Mouse (Mus musculus): Measurements from ENCODE around the gene Tmem132b. TPM values are rescaled to one million over a fixed set of nuclear protein-coding genes. Genes with fewer than 3 reads are reported as not detected.

Gene Tmem132b
- polyA plus RNA-seq, 1 experiment, result 0.04 TPM

DNA sequence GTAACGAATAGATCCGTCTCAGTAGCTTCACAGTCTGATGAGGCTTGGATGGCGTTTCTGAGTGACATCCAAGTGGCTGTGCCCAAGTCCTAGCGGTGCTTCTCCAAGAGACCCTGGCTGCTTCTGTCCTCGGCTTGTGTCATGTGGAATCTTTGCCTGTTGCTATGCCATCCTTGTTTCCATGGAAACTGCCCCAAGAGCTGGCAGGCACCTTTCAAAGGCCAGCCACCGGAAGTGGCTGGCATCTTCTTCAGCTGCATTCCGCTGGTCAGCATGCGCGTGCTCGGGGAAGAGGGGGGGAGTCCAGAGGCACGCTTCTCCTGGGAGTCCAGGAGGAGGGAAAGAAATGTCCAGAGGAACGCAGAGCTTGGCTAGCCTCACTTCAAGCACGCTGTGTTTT is 144.0 kb downstream of the Tmem132b start:
- DNase-seq (ENCODE audit: low spot score), result no peak

- no peak for DNase-seq (ENCODE audit: low spot score)
Measured at GRCm38 (mm10) chr5:125676025-125676623, 144.6 kb downstream of the Tmem132b start.

- no peak for DNase-seq (ENCODE audit: low spot score)
Measured at GRCm38 (mm10) chr5:125680889-125681288, 149.3 kb downstream of the Tmem132b start.

DNA sequence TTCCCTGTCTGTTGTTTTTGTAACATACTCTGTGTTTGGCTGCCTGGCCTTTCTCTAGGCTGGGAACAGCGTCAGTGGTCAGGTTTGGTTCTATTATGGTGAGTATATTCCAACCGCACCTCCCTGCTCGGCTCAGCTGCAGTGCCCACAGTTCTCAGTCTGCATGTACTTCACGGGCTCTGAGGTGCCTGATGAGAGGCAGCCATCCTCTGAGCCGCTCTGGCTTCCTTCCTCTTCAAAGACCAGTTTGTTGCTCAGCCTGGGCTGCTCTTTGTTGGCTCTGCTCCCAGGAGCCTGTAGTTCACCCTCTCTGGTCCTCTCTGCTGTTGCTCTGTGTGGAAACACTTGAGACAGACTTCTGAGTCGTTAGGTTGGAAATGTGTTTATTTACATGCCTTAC is 151.9 kb downstream of the Tmem132b start:
- no peak for DNase-seq (ENCODE audit: low spot score)

GRCm38 (mm10) chr5:125685681-125686331 is 154.2 kb downstream of the Tmem132b start:
- DNase-seq (ENCODE audit: low spot score), result no peak

- no peak for DNase-seq (ENCODE audit: low spot score)
Measured at GRCm38 (mm10) chr5:125692538-125692937, 161.0 kb downstream of the Tmem132b start.

DNA sequence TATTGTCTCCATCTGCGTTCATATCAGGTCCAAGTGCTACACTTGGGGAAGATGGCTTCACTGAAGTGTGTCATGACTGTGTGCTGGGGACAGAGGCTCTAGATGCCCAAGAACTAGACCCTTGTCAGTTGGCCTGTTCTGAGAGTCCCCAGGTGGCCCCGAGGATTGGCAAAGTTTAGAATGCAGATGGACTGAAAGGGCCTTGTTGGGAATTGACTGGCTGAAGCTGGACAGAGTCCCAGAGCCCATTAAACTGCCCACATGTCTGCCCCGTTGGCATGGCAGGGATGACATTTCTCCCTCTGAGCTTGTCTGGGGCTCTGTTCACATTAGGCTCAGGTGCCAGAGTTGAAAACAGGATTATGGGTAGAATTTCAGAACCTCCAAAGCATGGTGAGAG is 167.8 kb downstream of the Tmem132b start:
- DNase-seq (ENCODE audit: low spot score), result no peak

GRCm38 (mm10) chr5:125700234-125700633 is 168.7 kb downstream of the Tmem132b start:
- DNase-seq (ENCODE audit: low spot score), result no peak

DNA sequence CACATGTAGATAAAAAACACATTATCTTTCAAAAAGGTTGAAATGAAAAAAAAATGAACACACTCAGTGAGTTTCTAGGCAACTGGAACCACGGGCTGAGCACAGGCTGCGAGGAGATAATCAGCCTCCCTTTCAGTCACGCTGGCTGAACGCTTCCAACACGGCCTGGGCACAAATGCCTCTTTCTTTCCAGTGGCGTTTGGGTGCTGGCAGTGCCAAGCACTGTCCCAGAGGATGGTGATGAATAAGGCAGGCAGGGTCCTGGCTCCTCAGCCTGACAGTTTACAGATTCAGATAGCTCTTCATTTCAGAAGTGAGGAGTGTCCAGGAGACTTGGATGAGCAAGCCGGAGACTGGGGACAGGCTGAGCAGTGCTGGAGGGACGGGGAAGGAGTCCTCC is 173.8 kb downstream of the Tmem132b start:
- DNase-seq (ENCODE audit: low spot score), result no peak

DNA sequence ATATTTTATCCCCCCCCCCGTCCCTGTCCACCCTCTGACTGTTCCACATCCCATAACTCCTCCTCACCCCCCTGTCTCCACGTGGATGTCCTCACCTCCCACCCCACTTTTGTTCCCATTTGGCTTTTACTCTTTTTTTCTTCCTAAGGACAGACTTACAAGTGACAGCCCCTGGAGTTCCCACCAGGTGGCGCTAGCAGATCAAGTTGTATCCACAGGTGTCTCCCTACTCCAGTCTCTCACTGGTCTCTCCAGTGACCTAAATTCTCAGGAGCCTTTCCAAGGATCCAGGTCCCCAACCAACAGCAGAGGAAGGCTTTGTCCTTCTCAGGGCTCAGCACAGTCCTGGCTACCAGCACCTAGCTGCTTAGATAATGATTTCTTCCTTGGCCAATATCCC is 177.6 kb downstream of the Tmem132b start:
- no peak for DNase-seq (ENCODE audit: low spot score)

DNA sequence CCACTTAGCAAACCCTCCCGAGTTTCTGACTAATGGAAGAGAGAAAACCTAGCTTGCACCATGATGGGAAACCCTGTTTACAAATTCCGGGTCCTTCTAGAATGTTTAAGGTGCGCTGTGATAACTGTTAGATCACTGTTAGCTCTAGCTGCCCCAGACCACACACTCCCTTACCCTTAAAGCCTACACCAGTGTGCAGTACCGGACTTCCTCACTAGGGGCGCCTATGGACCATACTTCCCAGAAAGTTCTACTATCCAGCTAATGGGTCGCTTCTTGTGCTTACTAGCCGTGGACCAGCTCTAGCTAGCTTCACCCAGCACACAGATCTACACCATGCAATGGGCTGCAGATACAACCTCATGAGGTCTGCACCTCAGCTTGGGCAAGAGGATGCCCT is 195.2 kb downstream of the Tmem132b start:
- DNase-seq (ENCODE audit: low spot score), result no peak

DNA sequence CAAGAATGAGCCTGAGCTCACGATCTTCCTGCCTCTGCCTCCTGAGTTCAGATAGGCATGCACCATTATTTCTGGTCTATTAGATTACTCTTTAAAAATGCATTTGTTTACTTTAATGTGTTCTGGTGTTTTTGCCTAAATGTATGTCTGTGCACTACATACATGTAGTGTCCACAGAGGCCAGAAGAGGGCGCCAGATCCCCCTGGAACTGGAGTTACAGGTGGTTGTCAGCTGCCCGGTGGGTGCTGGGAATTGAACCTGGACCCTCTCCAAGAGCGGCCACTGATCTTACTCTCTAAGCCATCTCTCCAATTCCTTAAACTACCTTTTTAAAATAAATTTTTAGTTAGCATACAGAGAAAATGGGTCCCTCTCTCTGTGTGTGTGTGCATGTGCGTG is 195.9 kb downstream of the Tmem132b start:
- no peak for DNase-seq (ENCODE audit: low spot score)

- DNase-seq (ENCODE audit: low spot score), result no peak
Measured at GRCm38 (mm10) chr5:125727936-125728335, 196.4 kb downstream of the Tmem132b start.

- no peak for DNase-seq (ENCODE audit: low spot score)
Measured at GRCm38 (mm10) chr5:125728521-125728920, 196.9 kb downstream of the Tmem132b start.

- no peak for DNase-seq (ENCODE audit: low spot score)
Measured at GRCm38 (mm10) chr5:125733806-125734205, 202.2 kb downstream of the Tmem132b start.

DNA sequence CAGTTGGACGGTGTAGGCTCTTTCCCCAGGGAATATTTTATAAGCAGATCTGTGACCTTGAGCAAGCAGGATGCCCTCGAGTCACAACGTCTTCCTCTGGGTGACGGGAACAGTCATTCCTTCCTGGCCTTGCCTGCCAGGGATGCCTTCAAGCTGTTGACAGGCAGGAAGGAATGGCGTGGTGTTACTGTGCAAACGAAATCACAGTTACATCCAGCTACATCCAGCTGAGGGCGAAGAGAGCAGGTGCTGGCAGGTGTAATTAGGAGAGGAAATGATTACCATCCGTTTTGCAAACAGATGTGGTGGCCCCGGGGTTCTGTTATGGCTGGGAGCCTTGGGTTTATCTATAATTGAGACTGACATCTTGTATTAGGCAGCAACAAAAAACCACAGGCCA is 205.5 kb downstream of the Tmem132b start:
- no peak for DNase-seq (ENCODE audit: low spot score)

DNA sequence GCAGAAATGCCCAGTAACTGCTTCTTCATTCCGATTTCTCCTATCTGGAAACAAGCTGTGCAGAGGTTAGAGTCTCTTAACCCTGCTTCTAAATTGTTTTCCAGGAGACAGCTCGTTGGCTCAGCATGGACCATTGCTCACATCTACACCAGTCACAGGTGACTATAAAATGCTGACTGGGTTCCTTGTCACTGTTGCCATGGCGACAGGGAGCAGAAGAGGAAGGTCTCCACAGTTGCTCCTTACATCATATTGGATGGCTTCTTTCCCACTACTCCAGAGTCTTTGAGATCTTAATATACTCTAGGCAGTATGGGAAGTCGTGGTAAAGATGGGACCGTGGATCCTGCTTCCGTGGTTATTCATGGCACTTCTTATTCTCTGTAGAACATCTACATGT is 211.9 kb downstream of the Tmem132b start:
- DNase-seq (ENCODE audit: low spot score), result no peak

GRCm38 (mm10) chr5:125745727-125746126 is 214.2 kb downstream of the Tmem132b start:
- no peak for DNase-seq (ENCODE audit: low spot score)

- DNase-seq (ENCODE audit: low spot score), result no peak
Measured at GRCm38 (mm10) chr5:125751481-125751880, 219.9 kb downstream of the Tmem132b start.

DNA sequence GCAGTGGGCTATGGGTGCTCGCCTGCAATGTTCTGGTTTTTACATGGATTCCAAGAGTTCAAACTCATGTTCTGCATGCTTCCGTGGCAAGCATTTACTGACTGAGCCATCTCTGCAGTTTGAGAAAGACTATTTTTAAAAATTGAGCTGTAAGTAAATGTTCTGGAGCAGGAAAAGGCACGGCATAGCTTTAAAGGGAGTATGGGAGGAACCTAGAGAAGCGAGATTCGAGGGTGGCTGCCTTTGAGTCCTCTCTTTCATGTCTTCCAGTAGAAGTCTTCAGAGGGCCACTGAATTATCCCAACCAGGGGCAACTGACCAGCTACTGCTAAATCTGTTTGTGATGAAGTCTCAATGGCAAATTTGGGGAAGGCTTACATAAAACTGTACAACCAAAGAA is 221.0 kb downstream of the Tmem132b start:
- DNase-seq (ENCODE audit: low spot score), result no peak

DNA sequence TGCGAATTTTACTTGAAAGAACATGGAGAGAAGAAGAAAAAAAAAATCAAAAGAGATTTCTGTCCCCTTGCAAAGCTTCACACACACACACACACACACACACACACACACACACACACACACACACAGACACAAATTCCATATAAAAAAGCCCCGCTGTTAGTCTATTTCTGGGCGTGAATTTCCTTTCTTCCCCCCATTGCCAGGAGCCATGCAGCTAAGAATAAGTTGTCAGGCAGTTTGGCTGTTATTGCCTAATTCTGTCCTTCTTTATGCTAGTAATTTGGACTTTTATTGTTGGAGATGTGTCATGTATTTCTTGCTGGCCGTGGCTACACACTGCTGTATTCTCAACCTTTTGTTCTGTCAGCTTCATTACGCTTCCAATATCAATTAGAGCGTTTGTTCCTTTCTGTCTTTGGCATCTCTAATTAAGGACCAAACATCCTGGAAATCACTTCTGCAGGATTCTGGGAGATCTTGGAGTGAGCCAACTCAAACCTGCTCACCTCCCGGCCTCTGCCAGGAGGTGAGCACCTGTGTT is 225.5 kb downstream of the Tmem132b start:
- no peak for DNase-seq (ENCODE audit: low spot score)

GRCm38 (mm10) chr5:125758506-125758905 is 226.9 kb downstream of the Tmem132b start:
- no peak for DNase-seq (ENCODE audit: low spot score)

- no peak for DNase-seq (ENCODE audit: low spot score)
Measured at GRCm38 (mm10) chr5:125766941-125767340, 235.4 kb downstream of the Tmem132b start.

- DNase-seq (ENCODE audit: low spot score), result no peak
Measured at GRCm38 (mm10) chr5:125767950-125768349, 236.4 kb downstream of the Tmem132b start.
